Mouse (Mus musculus): Measurements from ENCODE around the gene Cenpn. TPM values are rescaled to one million over a fixed set of nuclear protein-coding genes. Genes with fewer than 3 reads are reported as not detected.
A peak's percentile ranks its signal among the peaks of the same experiment; 100 is the strongest.

Cenpn gene
- polyA plus RNA-seq, 1 experiment from 2014 or later: 23.7 TPM

GRCm38 (mm10) chr8:116969531-116969930 lies 48.0 kb downstream of the Cenpn start:
- no peaks in the 10 kb centered on the region for H3K27me3 ChIP-seq (replicated peaks; ENCODE audit: control insufficient read depth, insufficient read depth, low read length)
- no peaks in the 10 kb centered on the region for H3K36me3 ChIP-seq (ENCODE audit: control insufficient read depth, insufficient read depth, low read length)
- no peaks in the 10 kb centered on the region for H3K4me1 ChIP-seq (ENCODE audit: control insufficient read depth, insufficient read depth, low read length)
- H3K4me2 ChIP-seq (ENCODE audit: low read length): no peak overlapping the region
- 85% methylated on average over 6 of the region's 6 CpGs for WGBS
- no peaks in the 10 kb centered on the region for H3K9me3 ChIP-seq (replicated peaks; ENCODE audit: control insufficient read depth, low read length)
- ATAC-seq (no peak), DNase-seq (ENCODE audit: low spot score) (no peak)
- no peak overlapping the region for H3K9ac ChIP-seq (ENCODE audit: low read length)
- H3K27ac ChIP-seq (ENCODE audit: low read depth, low read length): no peak overlapping the region
- H3K4me3 ChIP-seq (ENCODE audit: low read depth, low read length): no peak overlapping the region

GRCm38 (mm10) chr8:116975066-116975465 lies 53.5 kb downstream of the Cenpn start:
- Histone ChIP-seq H3K36me3 (ENCODE audit: control insufficient read depth, insufficient read depth, low read length) (no peaks in the 10 kb centered on the region), H3K9me3 (replicated peaks; ENCODE audit: control insufficient read depth, low read length) (no peaks in the 10 kb centered on the region), H3K4me1 (ENCODE audit: control insufficient read depth, insufficient read depth, low read length) (no peaks in the 10 kb centered on the region), H3K4me2 (ENCODE audit: low read length) (no peak overlapping the region), H3K27ac (ENCODE audit: low read depth, low read length) (no peak overlapping the region), H3K27me3 (replicated peaks; ENCODE audit: control insufficient read depth, insufficient read depth, low read length) (no peaks in the 10 kb centered on the region), H3K9ac (ENCODE audit: low read length) (no peak overlapping the region), H3K4me3 (ENCODE audit: low read depth, low read length) (no peak overlapping the region)
- no peak for DNase-seq (ENCODE audit: low spot score)
- ATAC-seq: no peak
- WGBS: 39% methylated on average over 5 of the region's 5 CpGs

GRCm38 (mm10) chr8:116975606-116976005 lies 54.1 kb downstream of the Cenpn start:
- Histone ChIP-seq H3K4me1 (ENCODE audit: control insufficient read depth, insufficient read depth, low read length) (no peaks in the 10 kb centered on the region), H3K27me3 (replicated peaks; ENCODE audit: control insufficient read depth, insufficient read depth, low read length) (no peaks in the 10 kb centered on the region), H3K9me3 (replicated peaks; ENCODE audit: control insufficient read depth, low read length) (no peaks in the 10 kb centered on the region), H3K9ac (ENCODE audit: low read length) (no peak overlapping the region), H3K4me2 (ENCODE audit: low read length) (no peak overlapping the region), H3K4me3 (ENCODE audit: low read depth, low read length) (no peak overlapping the region), H3K36me3 (ENCODE audit: control insufficient read depth, insufficient read depth, low read length) (no peaks in the 10 kb centered on the region), H3K27ac (ENCODE audit: low read depth, low read length) (no peak overlapping the region)
- WGBS: 55% methylated on average over 5 of the region's 5 CpGs
- DNase-seq (ENCODE audit: low spot score) (no peak), ATAC-seq (no peak)

GRCm38 (mm10) chr8:116978052-116978451 lies 56.5 kb downstream of the Cenpn start:
- no peaks in the 10 kb centered on the region for H3K4me1 ChIP-seq (ENCODE audit: control insufficient read depth, insufficient read depth, low read length)
- peak overlapping the region; percentile 47 for H3K9ac ChIP-seq (ENCODE audit: low read length)
- H3K4me2 ChIP-seq (ENCODE audit: low read length): peak overlapping the region; percentile 61
- no peaks in the 10 kb centered on the region for H3K9me3 ChIP-seq (replicated peaks; ENCODE audit: control insufficient read depth, low read length)
- H3K27me3 ChIP-seq (replicated peaks; ENCODE audit: control insufficient read depth, insufficient read depth, low read length): no peaks in the 10 kb centered on the region
- H3K36me3 ChIP-seq (ENCODE audit: control insufficient read depth, insufficient read depth, low read length): no peaks in the 10 kb centered on the region
- peak overlapping the region; percentile 47 for H3K4me3 ChIP-seq (ENCODE audit: low read depth, low read length)
- ATAC-seq (no peak), DNase-seq (ENCODE audit: low spot score) (peak; percentile 7)
- H3K27ac ChIP-seq (ENCODE audit: low read depth, low read length): no peak overlapping the region
- WGBS: 31% methylated on average over 8 of the region's 8 CpGs

- peak; percentile 99 for DNase-seq (ENCODE audit: low spot score)
- Histone ChIP-seq H3K9ac (ENCODE audit: low read length) (peak within 1 kb of the TSS; percentile 47), H3K9me3 (replicated peaks; ENCODE audit: control insufficient read depth, low read length) (no peaks in the 10 kb centered on the region), H3K36me3 (ENCODE audit: control insufficient read depth, insufficient read depth, low read length) (no peaks in the 10 kb centered on the region), H3K4me3 (ENCODE audit: low read depth, low read length) (peak within 1 kb of the TSS; percentile 47), H3K4me2 (ENCODE audit: low read length) (peak within 1 kb of the TSS; percentile 61), H3K27ac (ENCODE audit: low read depth, low read length) (no peak within 1 kb of the TSS), H3K4me1 (ENCODE audit: control insufficient read depth, insufficient read depth, low read length) (no peaks in the 10 kb centered on the region), H3K27me3 (replicated peaks; ENCODE audit: control insufficient read depth, insufficient read depth, low read length) (no peaks in the 10 kb centered on the region)
- WGBS: under 1% methylated on average over 46 of the region's 46 CpGs
- ATAC-seq: peak; percentile 99
Measured at GRCm38 (mm10) chr8:116978631-116979256, 57.2 kb downstream of the Cenpn start, which contains the start of gene 1700030J22Rik. 1700030J22Rik (minus strand) TSS chr8:116978959.

GRCm38 (mm10) chr8:116980117-116980516 lies 58.6 kb downstream of the Cenpn start:
- DNase-seq (ENCODE audit: low spot score): peak; percentile 80
- no peaks in the 10 kb centered on the region for H3K4me1 ChIP-seq (ENCODE audit: control insufficient read depth, insufficient read depth, low read length)
- H3K4me2 ChIP-seq (ENCODE audit: low read length): no peak overlapping the region
- no peaks in the 10 kb centered on the region for H3K9me3 ChIP-seq (replicated peaks; ENCODE audit: control insufficient read depth, low read length)
- WGBS: 10% methylated on average over 4 of the region's 4 CpGs
- H3K9ac ChIP-seq (ENCODE audit: low read length): no peak overlapping the region
- no peaks in the 10 kb centered on the region for H3K27me3 ChIP-seq (replicated peaks; ENCODE audit: control insufficient read depth, insufficient read depth, low read length)
- H3K27ac ChIP-seq (ENCODE audit: low read depth, low read length): no peak overlapping the region
- no peak overlapping the region for H3K4me3 ChIP-seq (ENCODE audit: low read depth, low read length)
- ATAC-seq: no peak
- no peaks in the 10 kb centered on the region for H3K36me3 ChIP-seq (ENCODE audit: control insufficient read depth, insufficient read depth, low read length)

- no peak for ATAC-seq
- Histone ChIP-seq H3K4me3 (ENCODE audit: low read depth, low read length) (no peak overlapping the region), H3K4me2 (ENCODE audit: low read length) (no peak overlapping the region), H3K9ac (ENCODE audit: low read length) (no peak overlapping the region), H3K36me3 (ENCODE audit: control insufficient read depth, insufficient read depth, low read length) (no peaks in the 10 kb centered on the region; the same call in 1 of the 2 replicates), H3K9me3 (replicated peaks; ENCODE audit: control insufficient read depth, low read length) (no peaks in the 10 kb centered on the region), H3K27me3 (replicated peaks; ENCODE audit: control insufficient read depth, insufficient read depth, low read length) (no peaks in the 10 kb centered on the region), H3K27ac (ENCODE audit: low read depth, low read length) (no peak overlapping the region), H3K4me1 (ENCODE audit: control insufficient read depth, insufficient read depth, low read length) (peaks cover 8% of the 10 kb centered on the region; the same call in 1 of the 2 replicates)
- whole genome bisulfite sequencing: 94% methylated on average over 3 of the region's 3 CpGs
- DNase-seq (ENCODE audit: low spot score): no peak
Measured at GRCm38 (mm10) chr8:116989842-116990241, 68.3 kb downstream of the Cenpn start.

Other genes starting within 250 kb of the Cenpn start
- gene Cdyl2, start 188.7 kb upstream of the Cenpn start, polyA plus RNA-seq (2014; fragmentation: Nextera tagmentation; extraction: Ambion mirVana): 6.5 and 8.5 TPM in 2 replicates
- 43.1 and 52.6 TPM in 2 replicates for gene Cmc2, start 275 bp upstream of the Cenpn start, polyA plus RNA-seq (2014; fragmentation: Nextera tagmentation; extraction: Ambion mirVana)
- gene Atmin, start 21.7 kb downstream of the Cenpn start, polyA plus RNA-seq (2014; fragmentation: Nextera tagmentation; extraction: Ambion mirVana): 16.4 and 16.9 TPM in 2 replicates
- 3.9 TPM in 2 replicates for gene 1700030J22Rik, start 57.2 kb downstream of the Cenpn start, polyA plus RNA-seq (2014; fragmentation: Nextera tagmentation; extraction: Ambion mirVana)
- 85.8 and 112 TPM in 2 replicates for gene Gcsh, start 71.8 kb downstream of the Cenpn start, polyA plus RNA-seq (2014; fragmentation: Nextera tagmentation; extraction: Ambion mirVana)
- not detected in 2 replicates for gene Pkd1l2, start 160.7 kb downstream of the Cenpn start, polyA plus RNA-seq (2014; fragmentation: Nextera tagmentation; extraction: Ambion mirVana)
- 0.12 TPM in 1 of 2 replicates, not detected in the other for gene Bco1, start 174.1 kb downstream of the Cenpn start, polyA plus RNA-seq (2014; fragmentation: Nextera tagmentation; extraction: Ambion mirVana)
- gene Gan, start 236.4 kb downstream of the Cenpn start, polyA plus RNA-seq (2014; fragmentation: Nextera tagmentation; extraction: Ambion mirVana): 3.3 and 4.4 TPM in 2 replicates

Data from forebrain, embryonic 14.5 days (tissue).